ENCODE assay signal across 10 mouse cellular contexts in genomic region chr19:45843424-45843823, GRCm38 (mm10). TPM values are rescaled to one million over a fixed set of nuclear protein-coding genes. Genes with fewer than 3 reads are reported as not detected.
DNase-seq lines count a peak whose midpoint lies in the region; ATAC-seq and TF ChIP-seq lines count a peak whose summit lies in the region.
"Had no signal": no experiment of that assay in that cellular context is flagged by ENCODE, and none has a peak within 500 bp of the region (broad histone marks: within the 10 kb centered on the region; RNA-seq: fewer than 3 reads in every experiment).

No protein-coding gene starts in this region.

- WGBS in heart, postnatal 0 days, result 23% methylated on average over 10 of the region's 10 CpGs

- TF ChIP-seq CTCF in heart, postnatal 0 days (IDR thresholded peaks at IDR 0.05; ENCODE audit: low read depth), result no peak
- TF ChIP-seq CTCF in CH12.LX (conservative IDR thresholded peaks at IDR 0.05 in 1 of 2, IDR thresholded peaks at IDR 0.05 in 1 of 2; ENCODE audit: low read depth in 2 of 2, low read length in 2 of 2), result no peak; a peak in 1 of 4 replicates
- no peak for TF ChIP-seq CTCF in gastrocnemius, adult 2 months (IDR thresholded peaks at IDR 0.05)

- ATAC-seq in heart, postnatal 0 days (ENCODE audit: insufficient read depth, low read depth), result peak; percentile 39; the same call in 1 of the 2 replicates
- ATAC-seq in inflammation-experienced regulatory T-cells, adult 6 months, result peak; percentile 91

- intact Hi-C loops in gastrocnemius, adult 2 months (cut with DNase I), result no loop called here

- H3K4me2 ChIP-seq in heart, postnatal 0 days (ENCODE audit: low read depth, low read length), result no peak overlapping the region; the same call in 1 of the 2 replicates
- peak overlapping the region; percentile 76 for H3K4me2 ChIP-seq in CH12.LX (ENCODE audit: insufficient read depth, low read depth, poor library complexity, severe bottlenecking)
- H3K4me2 ChIP-seq: embryonic facial prominence, embryonic 15.5 days had no signal

- no peak for DNase-seq in heart, postnatal 0 days (ENCODE audit: low spot score)
- no peak for DNase-seq in heart, postnatal 4 days
- DNase-seq in CH12.LX (ENCODE audit: extremely low read depth), result peak; percentile 74
- DNase-seq in spleen, adult 12 weeks (ENCODE audit: low spot score), result peak; percentile 5
- no peak for DNase-seq in right cerebral cortex, postnatal 36 days (ENCODE audit: low spot score in 2 of 2)
- DNase-seq in gastrocnemius, adult 2 months, result no peak
- DNase-seq in cerebellum, postnatal 25 days, result no peak

- TF ChIP-seq RAD21 in CH12.LX (IDR thresholded peaks at IDR 0.05; ENCODE audit: low read depth, low read length), result no peak

- TF ChIP-seq POLR2A in CH12.LX (IDR thresholded peaks at IDR 0.05; ENCODE audit: low read depth, low read length), result peak; percentile 63

- no peak overlapping the region for H3K4me3 ChIP-seq in heart, postnatal 0 days (ENCODE audit: low read depth, low read length)
- H3K4me3 ChIP-seq in CH12.LX (replicated peaks in 1 of 3; ENCODE audit: low read depth in 2 of 3, low read length in 2 of 3, poor library complexity in 1 of 3), result peak overlapping the region; percentile 23 to 49 (median 48)
- no peak overlapping the region for H3K4me3 ChIP-seq in gastrocnemius, adult 2 months
- H3K4me3 ChIP-seq: embryonic facial prominence, embryonic 15.5 days had no signal

- in situ Hi-C loops in CH12.LX (cut with MboI; ENCODE audit: low pct_ligation_motif_present, low pct_unique_long_range_greater_than_20kb, low sequenced_read_pairs), result no loop called here

- H3K79me2 ChIP-seq in CH12.LX (replicated peaks; ENCODE audit: control insufficient read depth, extremely low read depth, insufficient read depth, poor library complexity, severe bottlenecking), result no peaks in the 10 kb centered on the region

- H3K9me3 ChIP-seq in heart, postnatal 0 days (replicated peaks; ENCODE audit: control insufficient read depth, low read length), result no peaks in the 10 kb centered on the region
- H3K9me3 ChIP-seq in CH12.LX (replicated peaks; ENCODE audit: low read length), result no peaks in the 10 kb centered on the region
- H3K9me3 ChIP-seq: embryonic facial prominence, embryonic 15.5 days had no signal

- no peak for TF ChIP-seq EP300 in heart, postnatal 0 days (IDR thresholded peaks at IDR 0.05; ENCODE audit: low read depth)
- peak; percentile 65 for TF ChIP-seq EP300 in CH12.LX (IDR thresholded peaks at IDR 0.05; ENCODE audit: low read length)

- H3K9ac ChIP-seq in heart, postnatal 0 days (replicated peaks; ENCODE audit: low read depth, low read length), result 0 out of 2 replicates have a peak overlapping the region, but pooled peaks have one; percentile 2
- H3K9ac ChIP-seq in CH12.LX (ENCODE audit: insufficient read depth, low read depth), result peak overlapping the region; percentile 27
- H3K9ac ChIP-seq: embryonic facial prominence, embryonic 15.5 days had no signal

- H3K4me1 ChIP-seq in heart, postnatal 0 days (ENCODE audit: control insufficient read depth, insufficient read depth), result peaks cover 4% of the 10 kb centered on the region; the same call in 1 of the 2 replicates
- peaks cover 3 to 40% of the 10 kb centered on the region in 2 experiments; a peak in 2 of 4 replicates for H3K4me1 ChIP-seq in CH12.LX (ENCODE audit: control insufficient read depth in 1 of 2, insufficient read depth in 2 of 2)

- dilution Hi-C loops in CH12.LX (cut with MboI; ENCODE audit: extremely low pct_ligation_motif_present, extremely low pct_unique_long_range_greater_than_20kb, low sequenced_read_pairs), result no loop called here

- H3K27me3 ChIP-seq in heart, postnatal 0 days (ENCODE audit: control insufficient read depth, insufficient read depth, low read length), result no peaks in the 10 kb centered on the region
- H3K27me3 ChIP-seq in CH12.LX (replicated peaks), result no peaks in the 10 kb centered on the region
- H3K27me3 ChIP-seq: embryonic facial prominence, embryonic 15.5 days had no signal

- H3K36me3 ChIP-seq in heart, postnatal 0 days (replicated peaks; ENCODE audit: control insufficient read depth, insufficient read depth, low read length), result 0 out of 2 replicates have a peak, but pooled peaks cover 8% of the 10 kb centered on the region
- no peaks in the 10 kb centered on the region for H3K36me3 ChIP-seq in CH12.LX (replicated peaks in 1 of 2; ENCODE audit: control insufficient read depth in 1 of 2, insufficient read depth in 1 of 2, low read length in 1 of 2)

- H3K27ac ChIP-seq in heart, postnatal 0 days (ENCODE audit: low read depth), result peak overlapping the region; percentile 31; the same call in 1 of the 2 replicates
- H3K27ac ChIP-seq in CH12.LX (ENCODE audit: insufficient read depth, low read depth), result 0 out of 2 replicates have a peak overlapping the region, but pooled peaks have one; percentile 38
- H3K27ac ChIP-seq in gastrocnemius, adult 2 months, result no peak overlapping the region
- H3K27ac ChIP-seq: embryonic facial prominence, embryonic 15.5 days had no signal

TF ChIP-seq in CH12.LX, 34 proteins besides CTCF, POLR2A, EP300 and RAD21:
- TF ChIP-seq KAT2A (IDR thresholded peaks at IDR 0.05; ENCODE audit: insufficient replicate concordance, low read length) (no peak), ZC3H11A (IDR thresholded peaks at IDR 0.05; ENCODE audit: low read depth, low read length) (no peak), NELFE (IDR thresholded peaks at IDR 0.05; ENCODE audit: low read depth, low read length) (peak; percentile 54), UBTF (IDR thresholded peaks at IDR 0.05; ENCODE audit: low read depth, low read length) (no peak), BHLHE40 (IDR thresholded peaks at IDR 0.05; ENCODE audit: low read depth, low read length) (no peak), HCFC1 (IDR thresholded peaks at IDR 0.05; ENCODE audit: low read depth, low read length) (peak; percentile 43), IRF4 (IDR thresholded peaks at IDR 0.05; ENCODE audit: low read depth, low read length) (peak; percentile 59), CHD2 (IDR thresholded peaks at IDR 0.05; ENCODE audit: low read length) (peak; percentile 70; the same call in 1 of the 2 replicates), MYC (IDR thresholded peaks at IDR 0.05; ENCODE audit: low read depth, low read length) (peak; percentile 92), RCOR1 (conservative IDR thresholded peaks at IDR 0.05; ENCODE audit: low read depth, low read length) (no peak), MAX (IDR thresholded peaks at IDR 0.05; ENCODE audit: low read length) (peak; percentile 86), NRF1 (IDR thresholded peaks at IDR 0.05; ENCODE audit: low read depth, low read length) (peak; percentile 57; the same call in 1 of the 2 replicates), MEF2A (IDR thresholded peaks at IDR 0.05; ENCODE audit: borderline replicate concordance, low read depth, low read length) (peak; percentile 41; the same call in 1 of the 2 replicates), MAZ (IDR thresholded peaks at IDR 0.05; ENCODE audit: low read depth, low read length) (peak; percentile 63), MXI1 (IDR thresholded peaks at IDR 0.05; ENCODE audit: low read depth, low read length) (peak; percentile 88), ZNF384 (IDR thresholded peaks at IDR 0.05; ENCODE audit: low read depth, low read length) (no peak), TBP (conservative IDR thresholded peaks at IDR 0.05; ENCODE audit: low read depth, low read length) (peak; percentile 67), POLR2AphosphoS2 (IDR thresholded peaks at IDR 0.05; ENCODE audit: low read depth, low read length) (no peak), TCF12 (IDR thresholded peaks at IDR 0.05; ENCODE audit: low read depth, low read length) (peak; percentile 50; the same call in 1 of the 2 replicates), SMC3 (IDR thresholded peaks at IDR 0.05; ENCODE audit: low read depth, low read length) (no peak), ELF1 (IDR thresholded peaks at IDR 0.05; ENCODE audit: low read depth, low read length) (peak; percentile 71), USF2 (conservative IDR thresholded peaks at IDR 0.05; ENCODE audit: low read depth, low read length) (no peak)

RNA-seq across cellular contexts. Expression of gene Kcnip2, which starts 27.6 kb away (rescaled TPM):
- total RNA-seq in heart, postnatal 0 days (2014; rRNA removed; ENCODE audit: low replicate concordance), result 81.7 and 90.6 TPM in 2 replicates
- 41.8 and 44.5 TPM in 2 replicates for polyA plus RNA-seq in heart, postnatal 0 days (2015; fragmentation: Nextera tagmentation; extraction: Ambion mirVana)
- total RNA-seq in heart, postnatal 4 days (2021), result 10 to 100 TPM; 69.8 to 85.1 TPM
- not detected in 2 replicates for total RNA-seq in CH12.LX (2012; rRNA removed)
- total RNA-seq in CH12.LX (2014; rRNA removed), result not detected in 2 replicates
- not detected in 2 replicates for polyA plus RNA-seq in CH12.LX (2012; ENCODE audit: insufficient read length, low read depth)
- 10 to 100 TPM in 2 of 3 experiments, 1 to 10 TPM in 1; 3.4 to 13.9 (median 10.1) TPM for polyA plus RNA-seq in inflammation-experienced regulatory T-cells, adult 6 months (2017; shearing (Covaris generic))
- total RNA-seq in gastrocnemius, adult 2 months (2021), result under 1 TPM; 0.48 to 0.70 TPM
- total RNA-seq: MEL had no signal

RNA-seq across cellular contexts. Expression of gene Mgea5, which starts 59.8 kb away (rescaled TPM):
- total RNA-seq in heart, postnatal 0 days (2014; rRNA removed; ENCODE audit: low replicate concordance), result 75.8 and 84.5 TPM in 2 replicates
- polyA plus RNA-seq in heart, postnatal 0 days (2015; fragmentation: Nextera tagmentation; extraction: Ambion mirVana), result 19.9 and 21.1 TPM in 2 replicates
- 10 to 100 TPM; 82.8 to 89.2 TPM for total RNA-seq in heart, postnatal 4 days (2021)
- 63.9 and 69.8 TPM in 2 replicates for total RNA-seq in CH12.LX (2012; rRNA removed)
- total RNA-seq in CH12.LX (2014; rRNA removed), result 69.4 and 78.7 TPM in 2 replicates
- polyA plus RNA-seq in CH12.LX (2012; ENCODE audit: insufficient read length, low read depth), result 66.4 and 68.7 TPM in 2 replicates
- 100 to 1,000 TPM; 124 to 242 (median 205) TPM for polyA plus RNA-seq in inflammation-experienced regulatory T-cells, adult 6 months (2017; shearing (Covaris generic))
- 10 to 100 TPM; 35.2 to 41.8 TPM for total RNA-seq in gastrocnemius, adult 2 months (2021)

Comparison
In these comparisons a context has a peak if more than half of its experiments do, and no peak if none do; other contexts are left out.
1. DNase-seq: peak in CH12.LX (single experiment) and spleen, adult 12 weeks (single experiment); none in heart, postnatal 0 days (single experiment), heart, postnatal 4 days (single experiment), right cerebral cortex, postnatal 36 days (0 of 2), gastrocnemius, adult 2 months (single experiment) and cerebellum, postnatal 25 days (0 of 2).
2. H3K4me3 ChIP-seq: peak in CH12.LX (3 of 3); none in heart, postnatal 0 days (single experiment) and gastrocnemius, adult 2 months (single experiment).
3. RNA of gene Kcnip2, which starts 27.6 kb away (total RNA-seq): 69.8 to 85.1 TPM in heart, postnatal 4 days and 81.7 to 90.6 TPM in heart, postnatal 0 days; 0.48 to 0.70 TPM in gastrocnemius, adult 2 months and not detected in CH12.LX; every median in the first group is over 10 times any median in the second.